Mouse (Mus musculus) liver, adult 2 months (tissue): ENCODE measurements around the gene Htr6. TPM values are rescaled to one million over a fixed set of nuclear protein-coding genes. Genes with fewer than 3 reads are reported as not detected.

Source experiments
- DNase-seq: peaks from one replicate; pipeline ENCODE4 v3.0.0-alpha.2; 2011; ENCODE audit warnings: low read depth, low spot score; ENCODE audit errors: extremely low read depth
- H3K27ac ChIP-seq: fragments of 200-500 bp; replicated peaks from 2 replicates; pipeline ENCODE4 v1.5.1; 2012; ENCODE audit warnings: low read depth, mild to moderate bottlenecking, control low read depth, inconsistent platforms, low read length; ENCODE audit not compliant: insufficient read depth
- H3K27me3 ChIP-seq: fragments of 200-500 bp; 2 replicates; pipeline ENCODE4 v1.6.1; 2012; ENCODE audit warnings: mild to moderate bottlenecking, moderate library complexity, low read length, inconsistent platforms; ENCODE audit not compliant: control insufficient read depth, insufficient read depth
- H3K36me3 ChIP-seq: fragments of 200-500 bp; 2 replicates; pipeline ENCODE4 v1.6.1; 2012; ENCODE audit warnings: low read length, inconsistent platforms; ENCODE audit not compliant: control insufficient read depth, insufficient read depth
- H3K4me1 ChIP-seq: fragments of 200-500 bp; 2 replicates; pipeline ENCODE4 v1.6.1; 2011; ENCODE audit warnings: low read length; ENCODE audit not compliant: control insufficient read depth, insufficient read depth
- H3K4me3 ChIP-seq: fragments of 200-500 bp; 2 replicates; pipeline ENCODE4 v1.5.1; 2011; ENCODE audit warnings: low read depth, mild to moderate bottlenecking, control low read depth, low read length, moderate library complexity; ENCODE audit not compliant: insufficient read depth
- H3K79me2 ChIP-seq: fragments of 200-500 bp; 2 replicates; pipeline ENCODE4 v1.6.1; 2012; ENCODE audit warnings: inconsistent platforms, mild to moderate bottlenecking, low read length, moderate library complexity; ENCODE audit not compliant: control insufficient read depth, insufficient read depth
- H3K9ac ChIP-seq: fragments of 200-500 bp; 2 replicates; pipeline ENCODE4 v1.6.1; 2012; ENCODE audit warnings: low read depth, mild to moderate bottlenecking, control low read depth, inconsistent platforms, low read length
- CTCF ChIP-seq: fragments of 200-500 bp; IDR thresholded peaks from 2 replicates; pipeline ENCODE4 v1.5.1; 2011; ENCODE audit warnings: low read depth, low read length, control low read depth
- POLR2A ChIP-seq: fragments of 200-500 bp; IDR thresholded peaks from 2 replicates; pipeline ENCODE4 v1.6.1; 2011; ENCODE audit warnings: low read length, control low read depth; ENCODE audit not compliant: insufficient read depth; ENCODE audit errors: extremely low read depth
- WGBS: fragments of 180-500 bp; shearing (Covaris S2); methylation state at CpG from one replicate; pipeline ENCODE4 v1.1.7; 2018; 5-methylcytosine and 5-hydroxymethylcytosine counted together
- polyA plus RNA-seq: library from polyadenylated mRNA; depleted of rRNA; stranded (reverse); fragments of >200 nt; gene quantifications from 2 replicates; pipeline ENCODE4 v1.2.3, GENCODE M21; 2012
- total RNA-seq: library from RNA; depleted of rRNA; stranded (reverse); fragments of >200 nt; gene quantifications from 2 replicates; pipeline ENCODE4 v1.2.3, GENCODE M21; 2014

The Htr6 gene
- total and polyA plus RNA-seq, 2 experiments: not detected

DNA sequence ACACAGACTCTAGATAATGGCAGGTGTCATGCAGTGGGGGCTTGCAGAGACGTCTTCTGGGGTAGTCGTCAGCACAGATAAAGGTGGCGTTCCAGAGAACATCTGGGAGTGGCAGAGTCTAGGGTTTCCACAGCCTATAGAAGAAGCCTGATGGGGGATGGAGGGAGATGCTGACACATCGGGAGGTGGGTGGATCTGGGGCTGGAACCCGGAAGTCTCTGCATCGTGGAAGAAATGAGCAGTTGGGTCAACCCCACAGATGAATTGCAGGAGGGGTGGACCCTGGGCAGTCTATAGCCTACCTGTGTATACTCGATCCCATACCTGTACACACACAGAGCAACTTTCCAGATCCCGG, 41.4 kb downstream of the Htr6 start:
- WGBS: 90% methylated on average over 8 of the region's 8 CpGs
- Histone ChIP-seq H3K27me3 (no peaks in the 10 kb centered on the region), H3K36me3 (peaks cover 2% of the 10 kb centered on the region), H3K9ac (no peak overlapping the region), H3K4me3 (no peak overlapping the region), H3K27ac (no peak overlapping the region), H3K79me2 (no peaks in the 10 kb centered on the region), H3K4me1 (no peaks in the 10 kb centered on the region)
- no peak for DNase-seq
- TF ChIP-seq CTCF (no peak), POLR2A (no peak)

DNA sequence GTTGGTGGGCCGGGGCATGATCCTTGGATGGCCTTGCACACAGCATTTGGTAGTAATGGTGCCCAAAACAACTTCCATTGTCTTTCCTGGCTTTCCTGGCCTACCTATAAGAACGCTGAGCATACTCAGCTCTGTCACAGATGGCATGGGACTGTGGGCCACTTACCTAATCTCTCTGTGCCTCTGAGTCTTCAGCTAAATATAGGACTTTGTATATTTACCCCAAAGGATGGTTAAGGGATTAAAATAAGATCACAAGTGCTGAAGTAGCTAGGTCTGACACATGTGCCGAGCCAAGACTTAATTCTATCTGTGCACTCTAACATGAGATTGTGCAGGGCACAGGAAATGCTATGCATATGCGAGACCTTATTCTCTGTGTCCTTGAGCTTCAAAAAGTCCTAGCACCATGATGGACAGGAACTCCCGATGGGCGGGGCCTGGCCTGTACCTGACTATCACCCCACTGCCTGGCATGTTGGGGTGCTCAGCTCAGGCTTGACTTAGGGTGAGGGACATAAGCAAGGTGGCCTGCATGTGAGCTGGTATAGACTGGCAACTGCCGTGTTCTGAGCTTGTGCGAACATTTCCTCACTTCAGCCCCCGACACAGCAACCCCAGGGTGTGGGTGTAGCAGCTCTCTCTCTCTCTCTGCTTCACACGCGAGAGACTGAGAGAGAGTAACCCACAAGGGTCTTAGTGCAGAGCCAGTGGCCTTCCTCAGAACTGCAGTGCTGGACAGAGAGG, 41.9 kb downstream of the Htr6 start:
- no peak for DNase-seq
- H3K4me3 ChIP-seq: no peak overlapping the region
- H3K4me1 ChIP-seq: no peaks in the 10 kb centered on the region
- TF ChIP-seq CTCF (no peak), POLR2A (no peak)
- H3K9ac ChIP-seq: no peak overlapping the region
- 90% methylated on average over 11 of the region's 11 CpGs for WGBS
- peaks cover 2% of the 10 kb centered on the region for H3K36me3 ChIP-seq
- H3K79me2 ChIP-seq: no peaks in the 10 kb centered on the region
- H3K27ac ChIP-seq: no peak overlapping the region
- H3K27me3 ChIP-seq: no peaks in the 10 kb centered on the region

DNA sequence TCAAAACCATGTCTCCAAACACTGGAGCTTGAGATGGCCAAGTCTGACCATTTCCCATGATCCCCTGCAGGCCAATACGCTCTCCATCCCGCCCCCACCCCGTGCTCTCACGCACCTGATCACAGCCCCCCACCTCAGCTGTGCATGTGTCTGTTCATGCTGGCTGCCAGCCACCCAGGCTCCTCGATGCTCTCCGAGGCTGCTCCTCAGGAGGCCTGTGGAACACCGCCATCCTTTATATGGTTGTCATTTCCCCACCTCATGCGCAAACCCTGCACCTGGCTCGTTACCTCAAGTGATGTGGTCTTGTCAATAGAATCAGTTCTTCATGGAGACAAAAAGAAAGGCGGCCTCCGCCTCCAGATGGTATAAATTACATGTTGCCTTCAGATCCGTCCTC, 42.8 kb downstream of the Htr6 start:
- 95% methylated on average over 12 of the region's 12 CpGs for WGBS

DNA sequence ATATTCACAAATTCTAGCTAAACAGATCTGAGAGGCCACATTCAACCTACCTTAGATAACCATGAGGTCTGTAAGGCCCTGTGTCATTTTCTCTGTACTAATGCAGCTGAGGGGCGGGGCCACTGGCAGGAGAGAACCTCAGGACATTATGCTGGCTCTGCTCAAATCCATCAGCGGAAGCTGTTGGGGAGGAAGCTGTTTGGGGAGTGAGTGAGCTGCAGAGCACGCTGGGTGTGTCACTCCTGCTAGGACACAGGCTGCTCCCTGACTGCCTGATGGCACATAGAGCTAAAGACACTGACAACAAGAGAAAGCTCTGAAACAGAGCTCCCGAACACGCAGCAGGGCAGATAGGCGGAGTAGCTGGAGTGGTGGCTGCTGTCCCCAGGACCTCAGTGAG, 44.7 kb downstream of the Htr6 start:
- Histone ChIP-seq H3K27ac (no peak overlapping the region), H3K79me2 (no peaks in the 10 kb centered on the region), H3K9ac (no peak overlapping the region), H3K36me3 (no peaks in the 10 kb centered on the region), H3K4me1 (no peaks in the 10 kb centered on the region), H3K27me3 (no peaks in the 10 kb centered on the region), H3K4me3 (no peak overlapping the region)
- no peak for DNase-seq
- TF ChIP-seq CTCF: no peak
- TF ChIP-seq POLR2A: no peak
- WGBS: 88% methylated on average over 6 of the region's 6 CpGs

More for the DNA sequence above, 42.8 kb downstream of the Htr6 start:
- Histone ChIP-seq H3K27ac (no peak overlapping the region), H3K9ac (no peak overlapping the region), H3K36me3 (peaks cover 2% of the 10 kb centered on the region), H3K4me1 (no peaks in the 10 kb centered on the region), H3K79me2 (no peaks in the 10 kb centered on the region), H3K4me3 (no peak overlapping the region), H3K27me3 (no peaks in the 10 kb centered on the region)
- no peak for TF ChIP-seq POLR2A
- no peak for TF ChIP-seq CTCF
- no peak for DNase-seq

DNA sequence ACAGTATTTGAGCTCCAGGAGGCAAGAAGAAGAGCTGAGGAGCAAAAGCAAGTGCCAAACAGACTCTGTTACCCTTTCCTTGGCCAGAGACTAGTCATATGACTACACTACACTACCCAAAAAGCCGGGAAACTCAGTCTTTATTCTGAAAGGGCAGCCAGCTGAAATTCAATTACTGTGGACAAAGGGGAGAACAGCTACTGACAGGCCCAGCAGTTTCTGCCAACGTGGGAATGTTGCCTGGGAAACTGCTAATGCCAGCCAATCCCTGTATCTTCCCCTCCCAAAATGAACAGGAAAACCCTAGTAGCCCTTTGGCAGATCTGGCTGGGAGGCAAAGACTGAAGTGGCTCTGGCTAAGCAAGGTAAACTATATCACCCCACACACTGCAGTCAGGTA, 51.0 kb downstream of the Htr6 start:
- no peak for DNase-seq
- Histone ChIP-seq H3K79me2 (no peaks in the 10 kb centered on the region), H3K27me3 (no peaks in the 10 kb centered on the region), H3K9ac (no peak overlapping the region), H3K4me3 (no peak overlapping the region), H3K4me1 (no peaks in the 10 kb centered on the region), H3K27ac (no peak overlapping the region), H3K36me3 (peaks cover 8% of the 10 kb centered on the region)
- no peak for TF ChIP-seq CTCF
- no peak for TF ChIP-seq POLR2A
- WGBS: 35% methylated on average over 2 of the region's 2 CpGs

DNA sequence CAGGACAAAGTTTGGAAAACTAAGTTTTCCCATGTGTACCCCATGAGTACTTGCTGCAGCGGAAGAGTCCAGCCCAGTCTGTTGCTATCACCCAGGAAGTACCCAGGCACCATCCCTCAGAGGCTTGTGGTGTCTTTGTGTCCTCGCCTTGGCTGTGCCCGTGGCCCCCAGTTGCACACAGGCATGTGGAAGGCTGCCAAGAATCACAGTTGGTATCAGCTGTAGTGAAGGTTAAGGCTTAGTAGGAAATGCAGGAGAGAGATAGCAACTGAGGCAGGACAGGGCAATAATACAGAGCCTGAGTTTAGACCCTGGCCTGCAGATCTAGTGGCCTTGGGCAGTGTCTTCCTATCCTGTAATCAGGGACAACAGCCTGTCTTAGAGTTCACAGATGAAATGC, 55.0 kb downstream of the Htr6 start:
- TF ChIP-seq POLR2A (no peak), CTCF (no peak)
- no peak overlapping the region for H3K9ac ChIP-seq
- H3K36me3 ChIP-seq: peaks cover 8% of the 10 kb centered on the region
- H3K79me2 ChIP-seq: no peaks in the 10 kb centered on the region
- H3K4me1 ChIP-seq: no peaks in the 10 kb centered on the region
- WGBS: 97% methylated on average over 3 of the region's 3 CpGs
- no peak overlapping the region for H3K4me3 ChIP-seq
- H3K27me3 ChIP-seq: no peaks in the 10 kb centered on the region
- DNase-seq: no peak
- no peak overlapping the region for H3K27ac ChIP-seq
